Mouse (Mus musculus) spleen, adult 2 months (tissue): ENCODE data around the gene H2afy.

Source experiments
- CTCF ChIP-seq: fragments of 200-500 bp; IDR thresholded peaks from 2 replicates; pipeline ENCODE4 v1.5.1; 2011; ENCODE audit warnings: mild to moderate bottlenecking, inconsistent platforms; ENCODE audit not compliant: insufficient read depth, insufficient read length, insufficient replicate concordance; ENCODE audit errors: extremely low read depth
- POLR2A ChIP-seq: fragments of 200-500 bp; IDR thresholded peaks from 2 replicates; pipeline ENCODE4 v1.6.1; 2011; ENCODE audit warnings: low read depth, low read length, inconsistent platforms

DNA sequence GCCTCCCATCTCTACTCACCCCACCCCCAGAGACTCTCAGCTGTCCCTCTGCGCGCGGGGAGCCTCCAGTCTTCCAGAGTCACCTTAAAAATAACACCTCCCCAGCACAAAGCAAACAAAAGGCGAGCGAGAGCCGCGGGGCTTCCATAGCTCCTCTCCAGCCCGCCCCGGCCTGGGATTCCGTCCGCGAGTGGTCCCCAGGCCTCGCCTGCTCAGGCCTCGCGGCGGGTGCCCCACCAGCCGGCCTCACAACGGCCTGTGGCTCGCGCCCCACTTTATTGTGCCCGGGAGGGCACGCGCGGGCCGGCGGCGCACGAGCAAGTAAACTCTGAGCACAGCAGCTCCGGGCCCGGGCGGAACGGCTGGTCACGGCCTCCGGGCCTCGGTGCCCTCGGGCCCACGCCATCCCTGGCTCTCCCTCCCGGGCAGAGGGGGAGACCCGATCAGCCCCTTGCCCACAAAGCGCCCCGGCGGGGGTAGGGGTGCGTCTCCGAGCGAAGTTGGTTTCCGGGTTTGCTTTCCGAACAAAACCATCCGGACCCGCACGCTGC, 1.5 kb downstream of the H2afy start:
- TF ChIP-seq POLR2A, result no peak
- TF ChIP-seq CTCF, result no peak
